Mouse (Mus musculus) adrenal gland (tissue): ENCODE results near the gene Arrdc2.
"Not testable (repeated sequence)": the region's sequence is repeated elsewhere in the genome, so short reads cannot be mapped to it uniquely, and the experiment has no call there.

ENCODE experiments used
- intact Hi-C: fragments of 180-260 bp; cut with DNase I; formaldehyde crosslinking; loops from one replicate; pipeline ENCODE4 v1.15.1; 2025

Gene Arrdc2

GRCm38 (mm10) chr8:70842484-70842883 lies 3.0 kb upstream of the Arrdc2 start:
- intact Hi-C loops, result loop anchor here (5.0 kb wide), 1 partner anchor 120 kb away; the partner anchor contains the start of gene Pde4c

- intact Hi-C loops, result loop anchor here (2.0 to 5.0 kb wide), 2 partner anchors 21 to 119 kb away; partner anchors contain the start of gene Pde4c
Observed at GRCm38 (mm10) chr8:70841147-70842072, 1.9 kb upstream of the Arrdc2 start.

GRCm38 (mm10) chr8:70840590-70840989 lies 1.1 kb upstream of the Arrdc2 start:
- intact Hi-C loops, result loop anchor here (2.0 to 5.0 kb wide), 2 partner anchors 20 to 118 kb away; partner anchors contain the start of gene Pde4c

GRCm38 (mm10) chr8:70838654-70839407 lies 689 bp downstream of the Arrdc2 start:
- intact Hi-C loops, result no loop called here

- intact Hi-C loops, result no loop called here
Observed at GRCm38 (mm10) chr8:70836666-70837065, 2.9 kb downstream of the Arrdc2 start.

- intact Hi-C loops, result no loop called here
Observed at GRCm38 (mm10) chr8:70834071-70834470, 5.4 kb downstream of the Arrdc2 start.

- intact Hi-C loops, result no loop called here
Observed at GRCm38 (mm10) chr8:70833520-70833919, 6.0 kb downstream of the Arrdc2 start.

GRCm38 (mm10) chr8:70833018-70833482 lies 6.5 kb downstream of the Arrdc2 start:
- intact Hi-C loops, result no loop called here

GRCm38 (mm10) chr8:70832371-70832770 lies 7.1 kb downstream of the Arrdc2 start:
- intact Hi-C loops, result no loop called here

GRCm38 (mm10) chr8:70831517-70831916 lies 8.0 kb downstream of the Arrdc2 start:
- intact Hi-C loops, result no loop called here

GRCm38 (mm10) chr8:70827796-70828195 lies 11.7 kb downstream of the Arrdc2 start:
- intact Hi-C loops, result no loop called here

- intact Hi-C loops, result no loop called here
Observed at GRCm38 (mm10) chr8:70827010-70827409, 12.5 kb downstream of the Arrdc2 start.

- intact Hi-C loops, result no loop called here
Observed at GRCm38 (mm10) chr8:70825816-70826215, 13.7 kb downstream of the Arrdc2 start.

GRCm38 (mm10) chr8:70823802-70824201 lies 15.7 kb downstream of the Arrdc2 start:
- intact Hi-C loops, result no loop called here

GRCm38 (mm10) chr8:70822594-70822993 lies 16.9 kb downstream of the Arrdc2 start:
- intact Hi-C loops, result not testable (repeated sequence)

GRCm38 (mm10) chr8:70821992-70822391 lies 17.5 kb downstream of the Arrdc2 start:
- intact Hi-C loops, result loop anchor here (2.0 kb wide), 1 partner anchor 19 kb away; no protein-coding TSS in a partner anchor

- intact Hi-C loops, result loop anchor here (2.0 kb wide), 1 partner anchor 19 kb away; no protein-coding TSS in a partner anchor
Observed at GRCm38 (mm10) chr8:70821399-70821962, 18.0 kb downstream of the Arrdc2 start.

- intact Hi-C loops, result loop anchor here (2.0 kb wide), 1 partner anchor 20 kb away; no protein-coding TSS in a partner anchor
Observed at GRCm38 (mm10) chr8:70820101-70820935, 19.2 kb downstream of the Arrdc2 start.

GRCm38 (mm10) chr8:70816679-70817078 lies 22.8 kb downstream of the Arrdc2 start:
- intact Hi-C loops, result no loop called here

- intact Hi-C loops, result no loop called here
Observed at GRCm38 (mm10) chr8:70812885-70813284, 26.6 kb downstream of the Arrdc2 start.
